Mouse (Mus musculus): ENCODE results near the gene Blvra. TPM values are rescaled to one million over a fixed set of nuclear protein-coding genes. Genes with fewer than 3 reads are reported as not detected.
"Not testable (repeated sequence)": the region's sequence is repeated elsewhere in the genome, so short reads cannot be mapped to it uniquely, and the experiment has no call there.

Blvra gene
- polyA plus RNA-seq, 1 experiment from 2014 or later, result 47.8 TPM

DNA sequence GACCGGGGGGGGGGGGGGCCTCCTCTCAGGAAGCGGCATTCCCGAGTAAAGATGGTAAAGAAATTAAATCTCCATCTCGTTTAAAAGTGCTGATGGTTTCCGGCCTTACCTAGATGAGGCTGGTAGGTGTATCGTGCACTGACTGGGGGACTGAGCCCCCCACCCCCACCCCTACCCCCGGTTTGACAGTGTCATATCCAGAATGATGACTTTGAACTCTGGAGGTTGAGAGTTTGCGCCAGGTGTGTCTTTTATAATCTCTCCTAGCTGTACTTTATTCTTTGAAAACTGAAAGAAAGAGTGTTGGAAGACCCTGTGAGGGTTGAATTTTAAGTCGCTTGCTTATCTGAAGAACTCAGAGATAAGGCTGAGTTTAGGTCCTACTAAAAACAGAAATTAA, 414 bp downstream of the Blvra start:
- Histone ChIP-seq H3K27ac (replicated peaks) (no peak overlapping the region), H3K4me3 (ENCODE audit: low read depth, low read length) (peak overlapping the region; percentile 66), H3K27me3 (ENCODE audit: control insufficient read depth, insufficient read depth, low read length) (no peaks in the 10 kb centered on the region), H3K9ac (ENCODE audit: low read length) (peak overlapping the region; percentile 68), H3K4me1 (replicated peaks; ENCODE audit: control insufficient read depth, insufficient read depth) (no peaks in the 10 kb centered on the region), H3K4me2 (replicated peaks; ENCODE audit: low read depth) (peak overlapping the region; percentile 64), H3K9me3 (ENCODE audit: control insufficient read depth, low read length) (no peaks in the 10 kb centered on the region), H3K36me3 (ENCODE audit: control insufficient read depth, insufficient read depth, low read length) (peaks cover 6% of the 10 kb centered on the region; the same call in 1 of the 2 replicates)
- no peak for TF ChIP-seq CTCF (IDR thresholded peaks at IDR 0.05; ENCODE audit: low read depth)
- TF ChIP-seq EP300 (optimal IDR thresholded peaks at IDR 0.05), result no peak
- 9% methylated on average over 7 of the region's 9 CpGs for WGBS
- ATAC-seq (ENCODE audit: low FRiP score, low TSS enrichment), result no peak; the same call in 1 of the 2 replicates
- DNase-seq (ENCODE audit: low spot score), result no peak

DNA sequence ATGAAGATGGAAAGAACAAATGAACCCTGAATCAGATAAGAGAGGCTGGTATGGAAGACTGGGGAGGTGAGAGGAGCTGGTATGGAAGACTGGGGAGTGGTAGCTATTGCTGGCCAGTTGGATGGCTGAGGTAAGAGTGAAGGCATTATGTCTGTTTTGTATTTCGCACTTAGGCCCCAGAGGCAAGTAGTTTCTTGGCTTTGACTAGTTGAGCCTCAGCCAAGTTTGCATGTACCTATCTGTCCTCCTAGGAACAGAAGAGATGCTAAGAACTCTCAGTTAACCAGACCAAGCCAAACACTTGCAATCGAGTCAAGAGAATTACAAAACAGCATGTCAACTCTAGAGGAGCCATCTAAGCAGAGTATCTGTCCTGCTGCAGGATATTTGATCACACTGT, 3.7 kb downstream of the Blvra start:
- Histone ChIP-seq H3K4me2 (replicated peaks; ENCODE audit: low read depth) (no peak overlapping the region), H3K27me3 (ENCODE audit: control insufficient read depth, insufficient read depth, low read length) (no peaks in the 10 kb centered on the region), H3K9ac (ENCODE audit: low read length) (no peak overlapping the region), H3K36me3 (ENCODE audit: control insufficient read depth, insufficient read depth, low read length) (no peaks in the 10 kb centered on the region), H3K4me1 (replicated peaks; ENCODE audit: control insufficient read depth, insufficient read depth) (no peaks in the 10 kb centered on the region), H3K9me3 (ENCODE audit: control insufficient read depth, low read length) (no peaks in the 10 kb centered on the region), H3K27ac (replicated peaks) (no peak overlapping the region), H3K4me3 (ENCODE audit: low read depth, low read length) (no peak overlapping the region)
- TF ChIP-seq EP300 (optimal IDR thresholded peaks at IDR 0.05) (no peak), CTCF (IDR thresholded peaks at IDR 0.05; ENCODE audit: low read depth) (no peak)
- 92% methylated on average over 2 of the region's 2 CpGs for WGBS
- ATAC-seq (ENCODE audit: low FRiP score, low TSS enrichment) (no peak), DNase-seq (ENCODE audit: low spot score) (no peak)

DNA sequence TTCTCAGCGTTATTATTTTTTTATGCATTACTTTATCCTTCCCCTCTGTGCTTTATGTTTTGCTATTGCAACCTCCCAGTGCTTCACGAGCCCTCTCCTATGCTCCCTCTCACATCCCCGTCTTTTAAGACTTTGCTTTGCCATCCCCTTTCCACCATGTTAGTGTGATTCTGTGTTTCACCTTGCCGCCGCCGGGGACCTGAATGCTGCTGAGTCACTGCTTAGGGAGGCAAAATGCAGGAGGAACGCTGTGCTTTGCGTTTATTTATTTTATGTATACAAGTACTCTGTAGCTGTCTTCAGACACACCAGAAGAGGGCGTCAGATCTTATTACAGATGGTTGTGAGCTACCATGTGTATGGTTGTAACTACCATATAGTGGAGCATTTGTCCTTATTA, 7.1 kb downstream of the Blvra start:
- no peaks in the 10 kb centered on the region for H3K9me3 ChIP-seq (ENCODE audit: control insufficient read depth, low read length)
- no peaks in the 10 kb centered on the region for H3K4me1 ChIP-seq (replicated peaks; ENCODE audit: control insufficient read depth, insufficient read depth)
- H3K4me3 ChIP-seq (ENCODE audit: low read depth, low read length), result no peak overlapping the region
- ATAC-seq (ENCODE audit: low FRiP score, low TSS enrichment) (no peak), DNase-seq (ENCODE audit: low spot score) (no peak)
- no peak overlapping the region for H3K9ac ChIP-seq (ENCODE audit: low read length)
- H3K27ac ChIP-seq (replicated peaks), result no peak overlapping the region
- no peaks in the 10 kb centered on the region for H3K27me3 ChIP-seq (ENCODE audit: control insufficient read depth, insufficient read depth, low read length)
- H3K4me2 ChIP-seq (replicated peaks; ENCODE audit: low read depth), result no peak overlapping the region
- TF ChIP-seq CTCF (IDR thresholded peaks at IDR 0.05; ENCODE audit: low read depth) (no peak), EP300 (optimal IDR thresholded peaks at IDR 0.05) (no peak)
- H3K36me3 ChIP-seq (ENCODE audit: control insufficient read depth, insufficient read depth, low read length), result no peaks in the 10 kb centered on the region
- WGBS, result 70% methylated on average over 9 of the region's 9 CpGs

DNA sequence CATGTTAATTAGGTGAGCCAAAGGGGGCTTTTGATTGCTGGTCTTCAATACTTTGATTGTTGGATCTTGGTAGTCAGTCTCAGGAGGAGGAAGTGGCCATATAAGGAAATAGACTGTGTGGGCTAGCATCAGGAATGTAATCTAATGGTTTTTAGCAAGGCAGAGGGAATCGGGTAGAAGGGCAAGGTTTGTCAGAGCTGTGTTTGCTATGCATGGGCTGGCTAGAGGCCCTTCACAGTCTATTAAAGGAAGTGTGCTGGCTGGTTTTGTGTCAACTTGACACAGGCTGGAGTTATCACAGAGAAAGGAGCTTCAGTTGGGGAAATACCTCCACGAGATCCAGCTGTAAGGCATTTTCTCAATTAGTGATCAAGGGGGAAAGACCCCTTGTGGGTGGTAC, 8.6 kb downstream of the Blvra start:
- WGBS, result 50% methylated on average over 2 of the region's 2 CpGs
- H3K9me3 ChIP-seq (ENCODE audit: control insufficient read depth, low read length); H3K9ac ChIP-seq (ENCODE audit: low read length); H3K4me1 ChIP-seq (replicated peaks; ENCODE audit: control insufficient read depth, insufficient read depth); H3K4me2 ChIP-seq (replicated peaks; ENCODE audit: low read depth); DNase-seq (ENCODE audit: low spot score); H3K27me3 ChIP-seq (ENCODE audit: control insufficient read depth, insufficient read depth, low read length); H3K36me3 ChIP-seq (ENCODE audit: control insufficient read depth, insufficient read depth, low read length); H3K27ac ChIP-seq (replicated peaks); H3K4me3 ChIP-seq (ENCODE audit: low read depth, low read length): not testable (repeated sequence)
- ATAC-seq (ENCODE audit: low FRiP score, low TSS enrichment), result peak; percentile 72; the same call in 1 of the 2 replicates

DNA sequence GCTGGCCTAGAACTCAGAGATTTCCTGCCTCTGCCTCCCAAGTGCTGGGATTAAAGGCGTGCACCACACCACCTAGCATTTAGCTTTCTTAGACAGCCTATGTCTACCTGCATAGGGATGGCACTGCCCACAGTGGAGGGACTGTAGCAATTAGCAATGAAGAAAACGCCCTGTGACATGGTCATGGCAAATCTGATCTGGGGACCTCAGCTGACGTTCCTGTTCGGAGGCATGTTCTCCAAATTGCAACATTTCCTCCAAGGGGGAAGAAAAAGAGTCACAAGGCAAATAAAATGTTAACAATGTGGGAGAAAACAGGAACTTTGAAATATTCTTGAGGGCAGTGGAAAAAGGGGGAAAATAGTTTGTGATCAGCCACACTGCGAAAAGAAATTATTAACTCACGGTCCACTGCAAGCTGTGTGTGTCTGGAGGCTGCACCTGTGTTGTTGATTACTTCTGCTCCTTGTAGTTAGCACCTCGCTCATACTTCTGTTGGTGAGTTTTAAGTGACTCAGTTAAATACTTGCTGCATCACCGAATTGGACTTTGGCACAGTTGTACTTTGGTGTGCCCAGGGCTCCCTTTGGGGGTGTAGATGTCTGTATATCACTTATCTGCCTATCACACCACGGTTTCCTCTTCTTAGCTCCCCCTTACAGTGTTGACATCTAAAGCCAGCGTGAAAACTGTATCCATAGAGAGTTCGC, 9.6 kb downstream of the Blvra start:
- DNase-seq (ENCODE audit: low spot score) (no peak), ATAC-seq (ENCODE audit: low FRiP score, low TSS enrichment) (peak; percentile 26; the same call in 1 of the 2 replicates)
- Histone ChIP-seq H3K4me3 (ENCODE audit: low read depth, low read length) (no peak overlapping the region), H3K9ac (ENCODE audit: low read length) (no peak overlapping the region), H3K27me3 (ENCODE audit: control insufficient read depth, insufficient read depth, low read length) (no peaks in the 10 kb centered on the region), H3K4me1 (replicated peaks; ENCODE audit: control insufficient read depth, insufficient read depth) (no peaks in the 10 kb centered on the region), H3K4me2 (replicated peaks; ENCODE audit: low read depth) (no peak overlapping the region), H3K9me3 (ENCODE audit: control insufficient read depth, low read length) (no peaks in the 10 kb centered on the region), H3K27ac (replicated peaks) (no peak overlapping the region), H3K36me3 (ENCODE audit: control insufficient read depth, insufficient read depth, low read length) (no peaks in the 10 kb centered on the region; the same call in 1 of the 2 replicates)
- TF ChIP-seq CTCF (IDR thresholded peaks at IDR 0.05; ENCODE audit: low read depth), result no peak
- TF ChIP-seq EP300 (optimal IDR thresholded peaks at IDR 0.05), result no peak
- WGBS, result 87% methylated on average over 11 of the region's 11 CpGs

DNA sequence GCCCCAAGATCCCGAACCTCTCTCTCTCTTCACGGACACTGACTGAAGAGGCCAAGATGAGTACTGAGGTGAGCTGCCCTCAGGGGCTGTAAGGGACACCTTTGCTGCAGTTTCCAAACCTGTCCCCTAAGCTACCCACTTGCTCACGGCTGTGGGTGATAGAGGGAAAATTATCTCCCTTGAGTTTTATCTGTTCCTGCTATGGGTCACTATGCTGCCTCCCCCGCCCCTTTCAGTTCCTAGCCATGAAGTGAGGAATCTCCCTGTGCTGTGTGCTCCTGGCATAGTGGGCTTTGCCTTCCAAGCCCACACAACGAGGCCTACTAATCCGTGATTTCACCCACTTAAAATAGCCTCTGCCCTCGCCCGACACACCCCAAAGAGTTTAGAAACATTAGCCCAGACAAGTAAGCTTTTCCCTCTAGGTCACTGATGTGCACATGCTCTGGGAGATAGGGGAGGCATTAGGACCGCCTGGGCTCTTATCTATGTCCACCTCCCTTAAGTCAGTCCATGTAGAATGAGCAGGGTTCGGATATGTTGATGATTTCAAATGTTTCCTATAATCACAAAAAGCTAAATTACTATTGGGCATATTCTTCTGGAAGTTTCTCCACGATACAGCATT, 10.2 kb downstream of the Blvra start:
- no peaks in the 10 kb centered on the region for H3K27me3 ChIP-seq (ENCODE audit: control insufficient read depth, insufficient read depth, low read length)
- no peak overlapping the region for H3K9ac ChIP-seq (ENCODE audit: low read length)
- no peak for ATAC-seq (ENCODE audit: low FRiP score, low TSS enrichment)
- no peak overlapping the region for H3K4me3 ChIP-seq (ENCODE audit: low read depth, low read length)
- no peak overlapping the region for H3K27ac ChIP-seq (replicated peaks)
- H3K9me3 ChIP-seq (ENCODE audit: control insufficient read depth, low read length), result no peaks in the 10 kb centered on the region
- no peak for DNase-seq (ENCODE audit: low spot score)
- 89% methylated on average over 11 of the region's 11 CpGs for WGBS
- no peaks in the 10 kb centered on the region for H3K4me1 ChIP-seq (replicated peaks; ENCODE audit: control insufficient read depth, insufficient read depth)
- H3K36me3 ChIP-seq (ENCODE audit: control insufficient read depth, insufficient read depth, low read length), result no peaks in the 10 kb centered on the region; the same call in 1 of the 2 replicates
- TF ChIP-seq EP300 (optimal IDR thresholded peaks at IDR 0.05) (no peak), CTCF (IDR thresholded peaks at IDR 0.05; ENCODE audit: low read depth) (no peak)
- H3K4me2 ChIP-seq (replicated peaks; ENCODE audit: low read depth), result no peak overlapping the region

All from stomach, postnatal 0 days (tissue).